ENCODE assay signal across 9 mouse cellular contexts in genomic region chr8:3392771-3393710, GRCm38 (mm10). TPM values are rescaled to one million over a fixed set of nuclear protein-coding genes. Genes with fewer than 3 reads are reported as not detected.
A peak's percentile ranks its signal among the peaks of the same experiment; 100 is the strongest.
DNase-seq lines count a peak whose midpoint lies in the region; ATAC-seq and TF ChIP-seq lines count a peak whose summit lies in the region.
"Had no signal": no experiment of that assay in that cellular context is flagged by ENCODE, and none has a peak within 500 bp of the region (broad histone marks: within the 10 kb centered on the region; RNA-seq: fewer than 3 reads in every experiment).

Arhgef18 (plus strand) TSS chr8:3393006.

- H3K9ac ChIP-seq in heart, embryonic 11.5 days (ENCODE audit: low read depth, low read length), result peak within 1 kb of the TSS; percentile 80
- peak within 1 kb of the TSS; percentile 82 for H3K9ac ChIP-seq in kidney, embryonic 14.5 days (ENCODE audit: low read depth, low read length)
- H3K9ac ChIP-seq in limb, embryonic 13.5 days, result peak within 1 kb of the TSS; percentile 82
- peak within 1 kb of the TSS; percentile 81 for H3K9ac ChIP-seq in midbrain, embryonic 14.5 days (replicated peaks; ENCODE audit: low read length)

- WGBS in heart, embryonic 11.5 days (ENCODE audit: insufficient replicate concordance), result under 1% methylated on average over 48 of the region's 48 CpGs
- 1% methylated on average over 48 of the region's 48 CpGs for WGBS in kidney, embryonic 14.5 days
- 1% methylated on average over 48 of the region's 48 CpGs for WGBS in limb, embryonic 13.5 days
- WGBS in midbrain, embryonic 14.5 days, result 1% methylated on average over 48 of the region's 48 CpGs

- peak; percentile 82 for ATAC-seq in erythroid progenitor cell, adult 5-6 weeks (replicated peaks; ENCODE audit: low FRiP score, poor library complexity, severe bottlenecking)
- peak; percentile 97 for ATAC-seq in heart, embryonic 11.5 days (replicated peaks; ENCODE audit: insufficient number of reproducible peaks, low FRiP score, low TSS enrichment)
- peak; percentile 99 for ATAC-seq in kidney, embryonic 14.5 days (ENCODE audit: low FRiP score, low TSS enrichment)
- peak; percentile 97 for ATAC-seq in limb, embryonic 13.5 days (ENCODE audit: low FRiP score, low read depth)
- peak; percentile 96 for ATAC-seq in midbrain, embryonic 14.5 days (ENCODE audit: low FRiP score, low TSS enrichment)

- no peak within 1 kb of the TSS for H3K27ac ChIP-seq in heart, embryonic 11.5 days (ENCODE audit: low read depth, low read length)
- no peak within 1 kb of the TSS for H3K27ac ChIP-seq in kidney, embryonic 14.5 days (ENCODE audit: low read depth, low read length)
- no peak within 1 kb of the TSS for H3K27ac ChIP-seq in limb, embryonic 13.5 days
- H3K27ac ChIP-seq in midbrain, embryonic 14.5 days (replicated peaks; ENCODE audit: low read depth, low read length), result no peak within 1 kb of the TSS

- H3K4me3 ChIP-seq in C2C12 (ENCODE audit: insufficient read depth, poor library complexity, severe bottlenecking), result peak within 1 kb of the TSS; percentile 74
- H3K4me3 ChIP-seq in heart, embryonic 11.5 days (ENCODE audit: low read depth, low read length), result peak within 1 kb of the TSS; percentile 89
- peak within 1 kb of the TSS; percentile 89 for H3K4me3 ChIP-seq in kidney, embryonic 14.5 days (ENCODE audit: low read length)
- peak within 1 kb of the TSS; percentile 83 for H3K4me3 ChIP-seq in limb, embryonic 13.5 days
- peak within 1 kb of the TSS; percentile 77 for H3K4me3 ChIP-seq in midbrain, embryonic 14.5 days (replicated peaks; ENCODE audit: low read depth, low read length)

- peak; percentile 68 for DNase-seq in c-Kit-negative CD71-positive TER-119-positive erythroid progenitor cells, embryonic 14.5 days (ENCODE audit: low read depth, low spot score)
- DNase-seq in midbrain, embryonic 14.5 days, result peak; percentile 94
- DNase-seq in spleen, adult 18-20 months, result peak; percentile 32 to 39

- no peaks in the 10 kb centered on the region for H3K9me3 ChIP-seq in heart, embryonic 11.5 days (replicated peaks; ENCODE audit: control insufficient read depth, low read length)
- H3K9me3 ChIP-seq in kidney, embryonic 14.5 days (ENCODE audit: control insufficient read depth, low read length), result no peaks in the 10 kb centered on the region
- no peaks in the 10 kb centered on the region for H3K9me3 ChIP-seq in limb, embryonic 13.5 days
- H3K9me3 ChIP-seq in midbrain, embryonic 14.5 days (ENCODE audit: control insufficient read depth, low read length), result no peaks in the 10 kb centered on the region

- peak within 1 kb of the TSS; percentile 97 for H3ac ChIP-seq in C2C12 (ENCODE audit: control insufficient read depth, insufficient read length, low read depth)

- H3K79me2 ChIP-seq in C2C12 (ENCODE audit: control insufficient read depth, insufficient read depth), result peaks cover 55% of the 10 kb centered on the region

- H3K36me3 ChIP-seq in C2C12 (ENCODE audit: control insufficient read depth, insufficient read depth), result peaks cover 9% of the 10 kb centered on the region
- H3K36me3 ChIP-seq in heart, embryonic 11.5 days (ENCODE audit: control insufficient read depth, insufficient read depth, low read length), result no peaks in the 10 kb centered on the region
- 0 out of 2 replicates have a peak, but pooled peaks cover 4% of the 10 kb centered on the region for H3K36me3 ChIP-seq in kidney, embryonic 14.5 days (ENCODE audit: control insufficient read depth, insufficient read depth, low read length)
- H3K36me3 ChIP-seq in limb, embryonic 13.5 days, result peaks cover 8% of the 10 kb centered on the region; the same call in 1 of the 2 replicates
- no peaks in the 10 kb centered on the region for H3K36me3 ChIP-seq in midbrain, embryonic 14.5 days (ENCODE audit: control insufficient read depth, insufficient read depth, low read length)

- no peaks in the 10 kb centered on the region for H3K27me3 ChIP-seq in C2C12 (ENCODE audit: control insufficient read depth, insufficient read depth, insufficient read length)
- H3K27me3 ChIP-seq in heart, embryonic 11.5 days (ENCODE audit: control insufficient read depth, insufficient read depth, low read length), result no peaks in the 10 kb centered on the region
- no peaks in the 10 kb centered on the region for H3K27me3 ChIP-seq in kidney, embryonic 14.5 days (ENCODE audit: control insufficient read depth, insufficient read depth, low read length)
- no peaks in the 10 kb centered on the region for H3K27me3 ChIP-seq in limb, embryonic 13.5 days
- no peaks in the 10 kb centered on the region for H3K27me3 ChIP-seq in midbrain, embryonic 14.5 days (ENCODE audit: control insufficient read depth, insufficient read depth, low read length)
- H3K27me3 ChIP-seq: CH12.LX had no signal

- no peak for TF ChIP-seq CTCF in C2C12 (IDR thresholded peaks at IDR 0.05; ENCODE audit: control insufficient read depth, insufficient read depth, insufficient read length)

- peaks cover 14% of the 10 kb centered on the region for H3K4me1 ChIP-seq in heart, embryonic 11.5 days (ENCODE audit: control insufficient read depth, insufficient read depth, low read length)
- peaks cover 22% of the 10 kb centered on the region for H3K4me1 ChIP-seq in kidney, embryonic 14.5 days (ENCODE audit: control insufficient read depth, insufficient read depth, low read length)
- H3K4me1 ChIP-seq in limb, embryonic 13.5 days, result peaks cover 23% of the 10 kb centered on the region
- peaks cover 22% of the 10 kb centered on the region for H3K4me1 ChIP-seq in midbrain, embryonic 14.5 days (ENCODE audit: control insufficient read depth, insufficient read depth, low read length)

- H3K4me2 ChIP-seq in heart, embryonic 11.5 days, result peak within 1 kb of the TSS; percentile 85
- H3K4me2 ChIP-seq in kidney, embryonic 14.5 days (replicated peaks; ENCODE audit: low read depth, low read length), result peak within 1 kb of the TSS; percentile 79
- H3K4me2 ChIP-seq in limb, embryonic 13.5 days (replicated peaks), result peak within 1 kb of the TSS; percentile 84
- H3K4me2 ChIP-seq in midbrain, embryonic 14.5 days (ENCODE audit: low read length), result peak within 1 kb of the TSS; percentile 82

- H3K79me3 ChIP-seq in C2C12 (ENCODE audit: low read depth), result peaks cover 42% of the 10 kb centered on the region

TF ChIP-seq in C2C12, 6 proteins besides CTCF, POLR2A, EP300 and RAD21:
- TF ChIP-seq MAX (IDR thresholded peaks at IDR 0.05) (peak; percentile 32), MYOG (IDR thresholded peaks at IDR 0.05; ENCODE audit: control insufficient read depth, extremely low read depth, insufficient read length) (no peak)

RNA-seq across cellular contexts. Expression of gene Arhgef18, which starts in this region (rescaled TPM):
- 18.4 TPM for polyA plus RNA-seq in C2C12 (2012; fragmentation: generic; extraction: Trizol)
- 7.2 and 7.5 TPM in 2 replicates for total RNA-seq in erythroid progenitor cell, adult 5-6 weeks (2015; ENCODE audit: low replicate concordance)
- 3.0 and 5.4 TPM in 2 replicates for total RNA-seq in erythroid progenitor cell, adult 5-6 weeks (2017; ENCODE audit: low replicate concordance)
- polyA plus RNA-seq in heart, embryonic 11.5 days (2014; fragmentation: Nextera tagmentation; extraction: Ambion mirVana), result 5.3 and 6.2 TPM in 2 replicates
- 8.9 and 11.7 TPM in 2 replicates for polyA plus RNA-seq in kidney, embryonic 14.5 days (2014; fragmentation: Nextera tagmentation; extraction: Ambion mirVana)
- 8.4 and 10.4 TPM in 2 replicates for polyA plus RNA-seq in limb, embryonic 13.5 days (2015; fragmentation: Nextera tagmentation; extraction: Ambion mirVana)
- 12.5 and 13.2 TPM in 2 replicates for polyA plus RNA-seq in midbrain, embryonic 14.5 days (2014; fragmentation: Nextera tagmentation; extraction: Ambion mirVana)

Comparison
In these comparisons a context has a peak if more than half of its experiments do, and no peak if none do; other contexts are left out.
1. DNase-seq: peak in every context shown above with its lines; median percentile 94 in midbrain, embryonic 14.5 days; 68 in c-Kit-negative CD71-positive TER-119-positive erythroid progenitor cells, embryonic 14.5 days; 36 in spleen, adult 18-20 months.